Mouse (Mus musculus): ENCODE measurements around the gene Olfml2b.

Olfml2b gene

GRCm38 (mm10) chr1:170646606-170647287 lies 2.4 kb downstream of the Olfml2b start:
- DNase-seq (ENCODE audit: low read depth, low spot score): no peak

GRCm38 (mm10) chr1:170647381-170647780 lies 3.0 kb downstream of the Olfml2b start:
- DNase-seq (ENCODE audit: low read depth, low spot score): no peak

GRCm38 (mm10) chr1:170647971-170648514 lies 3.7 kb downstream of the Olfml2b start:
- no peak for DNase-seq (ENCODE audit: low read depth, low spot score)

GRCm38 (mm10) chr1:170651046-170651723 lies 6.9 kb downstream of the Olfml2b start:
- DNase-seq (ENCODE audit: low read depth, low spot score): no peak

GRCm38 (mm10) chr1:170651989-170652740 lies 7.8 kb downstream of the Olfml2b start:
- no peak for DNase-seq (ENCODE audit: low read depth, low spot score)

GRCm38 (mm10) chr1:170655280-170655917 lies 11.1 kb downstream of the Olfml2b start:
- DNase-seq (ENCODE audit: low read depth, low spot score): no peak

GRCm38 (mm10) chr1:170656518-170657227 lies 12.3 kb downstream of the Olfml2b start:
- no peak for DNase-seq (ENCODE audit: low read depth, low spot score)

GRCm38 (mm10) chr1:170657228-170657521 lies 12.8 kb downstream of the Olfml2b start:
- DNase-seq (ENCODE audit: low read depth, low spot score): no peak

- DNase-seq (ENCODE audit: low read depth, low spot score): no peak
Observed at GRCm38 (mm10) chr1:170657643-170658314, 13.4 kb downstream of the Olfml2b start.

GRCm38 (mm10) chr1:170659260-170659659 lies 14.9 kb downstream of the Olfml2b start:
- DNase-seq (ENCODE audit: low read depth, low spot score): no peak

GRCm38 (mm10) chr1:170664620-170665185 lies 20.4 kb downstream of the Olfml2b start:
- no peak for DNase-seq (ENCODE audit: low read depth, low spot score)

GRCm38 (mm10) chr1:170665200-170665599 lies 20.9 kb downstream of the Olfml2b start:
- no peak for DNase-seq (ENCODE audit: low read depth, low spot score)

GRCm38 (mm10) chr1:170674184-170674775 lies 29.9 kb downstream of the Olfml2b start:
- DNase-seq (ENCODE audit: low read depth, low spot score): no peak

GRCm38 (mm10) chr1:170677681-170678080 lies 33.3 kb downstream of the Olfml2b start:
- DNase-seq (ENCODE audit: low read depth, low spot score): no peak

GRCm38 (mm10) chr1:170678861-170679260 lies 34.5 kb downstream of the Olfml2b start:
- DNase-seq (ENCODE audit: low read depth, low spot score): no peak

- DNase-seq (ENCODE audit: low read depth, low spot score): no peak
Observed at GRCm38 (mm10) chr1:170679624-170680023, 35.3 kb downstream of the Olfml2b start.

- no peak for DNase-seq (ENCODE audit: low read depth, low spot score)
Observed at GRCm38 (mm10) chr1:170683863-170684262, 39.5 kb downstream of the Olfml2b start.

- no peak for DNase-seq (ENCODE audit: low read depth, low spot score)
Observed at GRCm38 (mm10) chr1:170689773-170690172, 45.4 kb downstream of the Olfml2b start.

- DNase-seq (ENCODE audit: low read depth, low spot score): no peak
Observed at GRCm38 (mm10) chr1:170691301-170691700, 47.0 kb downstream of the Olfml2b start.

- DNase-seq (ENCODE audit: low read depth, low spot score): no peak
Observed at GRCm38 (mm10) chr1:170694821-170695291, 50.5 kb downstream of the Olfml2b start.

Measured in CD4-positive helper T cell, adult 2 months (primary cell).